Mouse (Mus musculus) adrenal gland, adult (tissue): Measurements from ENCODE around the gene Haspin.

ENCODE experiments used
- DNase-seq, 2 experiments: peaks; one replicate each; pipeline ENCODE4 v3.0.0; 2022 to 2023; ENCODE audit warnings: low spot score in 1 of 2; ENCODE audit not compliant: inconsistent age in 2 of 2

Haspin gene

GRCm38 (mm10) chr11:73137591-73138501 is at the start of gene Haspin:
Haspin (minus strand) TSS chr11:73138294.
- DNase-seq = peak; percentile 90 to 96

GRCm38 (mm10) chr11:73187231-73187630 is 49.1 kb upstream of the Haspin start:
- no peak for DNase-seq

- no peak for DNase-seq
These were observed 48.0 kb upstream of the Haspin start for GRCm38 (mm10) chr11:73185872-73186615.

GRCm38 (mm10) chr11:73177895-73178294 is 39.8 kb upstream of the Haspin start:
- no peak for DNase-seq

- peak; percentile 90 to 95 for DNase-seq
These were observed 39.4 kb upstream of the Haspin start for GRCm38 (mm10) chr11:73177509-73177875.

- DNase-seq = peak; percentile 98
These were observed 38.8 kb upstream of the Haspin start, which contains the start of the genes Emc6 and Tax1bp3 for GRCm38 (mm10) chr11:73176608-73177508. Emc6 (minus strand) TSS chr11:73177037. Tax1bp3 (plus strand) TSS chr11:73177083.

GRCm38 (mm10) chr11:73176186-73176585 is 38.1 kb upstream of the Haspin start:
- DNase-seq = peak in 1 of 2 experiments; percentile 44

- peak; percentile 28 to 56 for DNase-seq
These were observed 37.5 kb upstream of the Haspin start for GRCm38 (mm10) chr11:73175612-73176011.

GRCm38 (mm10) chr11:73172186-73172585 is 34.1 kb upstream of the Haspin start:
- peak in 1 of 2 experiments; percentile 64 for DNase-seq

- peak; percentile 40 to 81 for DNase-seq
These were observed 31.1 kb upstream of the Haspin start for GRCm38 (mm10) chr11:73169231-73169630.

- DNase-seq = no peak
These were observed 30.5 kb upstream of the Haspin start for GRCm38 (mm10) chr11:73168576-73168975.

- no peak for DNase-seq
These were observed 30.0 kb upstream of the Haspin start for GRCm38 (mm10) chr11:73168071-73168470.

GRCm38 (mm10) chr11:73162284-73162683 is 24.2 kb upstream of the Haspin start:
- no peak for DNase-seq

- no peak for DNase-seq
These were observed 23.5 kb upstream of the Haspin start for GRCm38 (mm10) chr11:73161616-73162015.

GRCm38 (mm10) chr11:73160811-73161200 is 22.7 kb upstream of the Haspin start:
- peak; percentile 61 to 72 for DNase-seq

GRCm38 (mm10) chr11:73159957-73160810 is 22.1 kb upstream of the Haspin start, which contains the start of gene P2rx5:
P2rx5 (plus strand) TSS chr11:73160421.
- DNase-seq = peak; percentile 58 to 71

- DNase-seq = no peak
These were observed 17.0 kb upstream of the Haspin start for GRCm38 (mm10) chr11:73155071-73155470.

GRCm38 (mm10) chr11:73148209-73148608 is 10.1 kb upstream of the Haspin start:
- peak; percentile 38 to 80 for DNase-seq

- no peak for DNase-seq
These were observed 8.9 kb upstream of the Haspin start for GRCm38 (mm10) chr11:73146975-73147365.
